Mouse (Mus musculus) neural tube, embryonic 12.5 days (tissue): ENCODE measurements around the gene Tcf12. TPM values are rescaled to one million over a fixed set of nuclear protein-coding genes. Genes with fewer than 3 reads are reported as not detected.

ENCODE experiments used
- ATAC-seq: fragments of 200-750 bp; cut with Nextera tagmentation; 2 replicates; pipeline ENCODE4 v1.8.0; 2017; ENCODE audit warnings: low read depth, mild to moderate bottlenecking, moderate TSS enrichment, moderate library complexity; ENCODE audit not compliant: low FRiP score
- H3K27ac ChIP-seq: fragments of 300-500 bp; sonication (generic); 2 replicates; pipeline ENCODE4 v1.5.1; 2016
- H3K27me3 ChIP-seq: fragments of 300-500 bp; sonication (generic); replicated peaks from 2 replicates; pipeline ENCODE4 v1.6.1; 2016; ENCODE audit warnings: mild to moderate bottlenecking
- H3K36me3 ChIP-seq: fragments of 300-500 bp; sonication (generic); 2 replicates; pipeline ENCODE4 v1.6.1; 2016; ENCODE audit warnings: mild to moderate bottlenecking
- H3K4me1 ChIP-seq: fragments of 300-500 bp; sonication (generic); 2 replicates; pipeline ENCODE4 v1.6.1; 2016
- H3K4me2 ChIP-seq: fragments of 300-500 bp; sonication (generic); replicated peaks from 2 replicates; pipeline ENCODE4 v1.6.1; 2016; ENCODE audit warnings: mild to moderate bottlenecking
- H3K4me3 ChIP-seq: fragments of 300-500 bp; sonication (generic); 2 replicates; pipeline ENCODE4 v1.5.1; 2016
- H3K9ac ChIP-seq: fragments of 300-500 bp; sonication (generic); 2 replicates; pipeline ENCODE4 v1.6.1; 2016; ENCODE audit warnings: mild to moderate bottlenecking
- H3K9me3 ChIP-seq: fragments of 300-500 bp; sonication (generic); 2 replicates; pipeline ENCODE4 v1.6.1; 2016; ENCODE audit warnings: mild to moderate bottlenecking
- WGBS: fragments of 180-500 bp; shearing (Covaris S2); methylation state at CpG from one replicate; pipeline ENCODE4 v1.1.7; 2016; 5-methylcytosine and 5-hydroxymethylcytosine counted together
- polyA plus RNA-seq: library from polyadenylated mRNA; unstranded; fragments of >200 nt; fragmentation: Nextera tagmentation; extraction: Ambion mirVana; gene quantifications from 2 replicates; pipeline ENCODE4 v1.2.1, GENCODE M21; 2016

Gene Tcf12
- polyA plus RNA-seq, 1 experiment from 2014 or later: 213 TPM

- no peak overlapping the region for H3K27ac ChIP-seq
- no peaks in the 10 kb centered on the region; the same call in 1 of the 2 replicates for H3K4me1 ChIP-seq
- no peaks in the 10 kb centered on the region for H3K36me3 ChIP-seq
- ATAC-seq: no peak
- no peak overlapping the region for H3K9ac ChIP-seq
- no peak overlapping the region for H3K4me2 ChIP-seq
- no peaks in the 10 kb centered on the region for H3K9me3 ChIP-seq
- H3K27me3 ChIP-seq: no peaks in the 10 kb centered on the region
- no peak overlapping the region for H3K4me3 ChIP-seq
Observed at GRCm38 (mm10) chr9:72076158-72076557, 35.5 kb downstream of the Tcf12 start.

GRCm38 (mm10) chr9:72066151-72066550 is 45.5 kb downstream of the Tcf12 start:
- Histone ChIP-seq H3K36me3 (no peaks in the 10 kb centered on the region), H3K4me3 (no peak overlapping the region), H3K4me1 (no peaks in the 10 kb centered on the region), H3K4me2 (no peak overlapping the region), H3K27me3 (no peaks in the 10 kb centered on the region), H3K9ac (no peak overlapping the region), H3K27ac (no peak overlapping the region), H3K9me3 (no peaks in the 10 kb centered on the region)
- ATAC-seq: no peak

DNA sequence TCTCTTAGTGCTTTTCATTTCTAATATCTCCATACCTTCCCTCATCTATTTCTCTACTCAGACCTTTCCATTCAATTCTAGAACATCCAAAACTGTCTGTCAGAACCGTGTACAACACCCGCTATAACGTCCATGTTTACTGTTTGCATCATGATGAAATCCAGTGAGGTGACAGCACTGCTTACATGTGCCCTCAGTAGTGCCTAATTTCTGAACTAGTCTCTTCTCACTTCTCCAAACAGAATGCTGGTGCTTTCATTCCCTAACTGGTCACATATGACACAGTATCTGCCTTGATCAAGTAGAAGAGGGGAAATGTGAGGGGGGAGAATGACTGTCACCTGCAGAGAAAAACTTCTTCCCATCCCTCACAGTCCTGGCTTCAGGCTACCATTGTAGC is 58.5 kb downstream of the Tcf12 start:
- no peaks in the 10 kb centered on the region for H3K27me3 ChIP-seq
- H3K9me3 ChIP-seq: no peaks in the 10 kb centered on the region
- ATAC-seq: no peak
- H3K36me3 ChIP-seq: no peaks in the 10 kb centered on the region
- H3K4me1 ChIP-seq: no peaks in the 10 kb centered on the region
- H3K4me2 ChIP-seq: no peak overlapping the region
- H3K27ac ChIP-seq: no peak overlapping the region
- no peak overlapping the region for H3K4me3 ChIP-seq
- no peak overlapping the region for H3K9ac ChIP-seq
- WGBS: 93% methylated on average over 3 of the region's 3 CpGs

GRCm38 (mm10) chr9:72040156-72040555 is 71.5 kb downstream of the Tcf12 start:
- Histone ChIP-seq H3K27me3 (no peaks in the 10 kb centered on the region), H3K9ac (no peak overlapping the region), H3K36me3 (no peaks in the 10 kb centered on the region), H3K4me3 (no peak overlapping the region), H3K4me2 (no peak overlapping the region), H3K9me3 (no peaks in the 10 kb centered on the region), H3K27ac (no peak overlapping the region), H3K4me1 (no peaks in the 10 kb centered on the region)
- no peak for ATAC-seq

- H3K36me3 ChIP-seq: no peaks in the 10 kb centered on the region
- H3K27ac ChIP-seq: no peak overlapping the region
- H3K4me3 ChIP-seq: no peak overlapping the region
- ATAC-seq: no peak
- 89% methylated on average over 2 of the region's 2 CpGs for WGBS
- H3K27me3 ChIP-seq: no peaks in the 10 kb centered on the region
- no peak overlapping the region for H3K9ac ChIP-seq
- no peak overlapping the region for H3K4me2 ChIP-seq
- H3K9me3 ChIP-seq: no peaks in the 10 kb centered on the region
- no peaks in the 10 kb centered on the region for H3K4me1 ChIP-seq
Observed at GRCm38 (mm10) chr9:72039369-72039768, 72.3 kb downstream of the Tcf12 start.

DNA sequence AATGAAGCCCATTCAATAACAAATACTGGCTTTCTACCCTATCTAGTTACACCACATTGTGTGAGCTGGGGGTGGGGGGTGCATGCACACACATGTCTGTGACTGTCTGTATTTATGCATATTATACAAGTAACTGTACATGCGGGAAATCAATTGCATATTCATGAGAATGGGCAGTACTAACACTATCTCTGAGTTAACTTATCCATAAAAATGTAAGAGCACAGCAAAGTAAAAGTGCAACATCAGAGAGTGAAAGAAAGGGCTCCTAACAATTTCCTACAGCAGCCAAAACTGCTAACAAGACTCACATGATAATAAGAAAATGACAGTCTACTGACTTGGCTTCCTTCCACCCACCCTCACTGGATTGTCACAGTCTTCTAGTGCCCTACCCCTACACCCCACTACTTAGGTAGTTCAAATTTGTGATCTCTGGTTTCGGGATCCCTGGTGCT is 74.6 kb downstream of the Tcf12 start:
- no peak overlapping the region for H3K27ac ChIP-seq
- no peaks in the 10 kb centered on the region for H3K36me3 ChIP-seq
- no peak for ATAC-seq
- no peaks in the 10 kb centered on the region for H3K27me3 ChIP-seq
- 86% methylated on average over 2 of the region's 2 CpGs for WGBS
- no peak overlapping the region for H3K4me3 ChIP-seq
- H3K9ac ChIP-seq: no peak overlapping the region
- H3K4me1 ChIP-seq: no peaks in the 10 kb centered on the region
- H3K4me2 ChIP-seq: no peak overlapping the region
- no peaks in the 10 kb centered on the region for H3K9me3 ChIP-seq

GRCm38 (mm10) chr9:72036257-72036656 is 75.4 kb downstream of the Tcf12 start:
- Histone ChIP-seq H3K4me2 (no peak overlapping the region), H3K4me3 (no peak overlapping the region), H3K36me3 (no peaks in the 10 kb centered on the region), H3K4me1 (no peaks in the 10 kb centered on the region), H3K9me3 (no peaks in the 10 kb centered on the region), H3K9ac (no peak overlapping the region), H3K27ac (no peak overlapping the region), H3K27me3 (no peaks in the 10 kb centered on the region)
- WGBS: 94% methylated on average over 3 of the region's 3 CpGs
- no peak for ATAC-seq

DNA sequence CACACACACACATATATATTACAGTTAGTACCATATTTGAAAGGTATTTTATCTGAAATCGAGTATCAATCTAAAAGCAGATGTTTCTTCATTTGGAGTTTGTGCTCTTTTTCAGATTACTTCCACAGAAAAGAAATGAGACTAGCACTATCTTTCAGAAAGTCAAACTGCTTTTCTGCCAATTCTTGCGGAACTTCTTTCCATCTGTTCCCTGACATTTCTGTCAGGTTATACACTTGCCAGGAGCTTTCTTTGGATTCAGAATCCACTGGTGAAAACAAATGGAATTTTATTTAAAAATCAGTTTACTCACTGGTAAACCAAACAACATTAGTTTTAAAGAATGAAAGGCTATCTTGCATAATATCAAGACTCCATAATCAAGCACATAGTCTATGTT is 78.4 kb downstream of the Tcf12 start:
- Histone ChIP-seq H3K9ac (no peak overlapping the region), H3K4me2 (no peak overlapping the region), H3K36me3 (no peaks in the 10 kb centered on the region), H3K27ac (no peak overlapping the region), H3K4me3 (no peak overlapping the region), H3K4me1 (no peaks in the 10 kb centered on the region), H3K27me3 (no peaks in the 10 kb centered on the region), H3K9me3 (no peaks in the 10 kb centered on the region)
- ATAC-seq: no peak
- 96% methylated on average over 2 of the region's 2 CpGs for whole genome bisulfite sequencing

DNA sequence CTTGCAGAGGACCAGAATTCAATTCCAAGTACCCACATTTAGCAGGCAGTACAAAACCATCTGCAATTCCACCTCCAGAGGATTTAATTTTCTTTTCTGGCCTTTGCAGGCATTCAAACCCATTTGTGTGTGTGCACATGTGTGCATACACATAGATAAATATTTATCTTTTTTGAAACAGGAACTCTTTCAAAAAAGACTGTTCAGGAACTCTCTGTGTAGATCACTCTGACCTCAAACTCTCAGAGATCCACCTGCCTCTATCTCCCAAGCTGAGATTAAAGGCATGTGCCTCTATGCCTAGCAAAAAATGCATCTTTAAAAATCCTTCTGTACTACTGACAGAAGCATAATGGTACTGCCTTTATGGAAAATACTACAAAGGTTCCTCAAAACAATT is 81.4 kb downstream of the Tcf12 start:
- H3K27me3 ChIP-seq: no peaks in the 10 kb centered on the region
- H3K4me3 ChIP-seq: no peak overlapping the region
- H3K9me3 ChIP-seq: no peaks in the 10 kb centered on the region
- H3K36me3 ChIP-seq: no peaks in the 10 kb centered on the region
- no peak for ATAC-seq
- no peak overlapping the region for H3K9ac ChIP-seq
- no peak overlapping the region for H3K27ac ChIP-seq
- no peaks in the 10 kb centered on the region for H3K4me1 ChIP-seq
- no peak overlapping the region for H3K4me2 ChIP-seq

- Histone ChIP-seq H3K9ac (no peak overlapping the region), H3K27me3 (no peaks in the 10 kb centered on the region), H3K4me3 (no peak overlapping the region), H3K36me3 (no peaks in the 10 kb centered on the region), H3K4me1 (no peaks in the 10 kb centered on the region), H3K4me2 (no peak overlapping the region), H3K9me3 (no peaks in the 10 kb centered on the region), H3K27ac (no peak overlapping the region)
- 66% methylated on average over 1 of the region's 1 CpGs for WGBS
- ATAC-seq: no peak
Observed at GRCm38 (mm10) chr9:72029601-72030000, 82.1 kb downstream of the Tcf12 start.

DNA sequence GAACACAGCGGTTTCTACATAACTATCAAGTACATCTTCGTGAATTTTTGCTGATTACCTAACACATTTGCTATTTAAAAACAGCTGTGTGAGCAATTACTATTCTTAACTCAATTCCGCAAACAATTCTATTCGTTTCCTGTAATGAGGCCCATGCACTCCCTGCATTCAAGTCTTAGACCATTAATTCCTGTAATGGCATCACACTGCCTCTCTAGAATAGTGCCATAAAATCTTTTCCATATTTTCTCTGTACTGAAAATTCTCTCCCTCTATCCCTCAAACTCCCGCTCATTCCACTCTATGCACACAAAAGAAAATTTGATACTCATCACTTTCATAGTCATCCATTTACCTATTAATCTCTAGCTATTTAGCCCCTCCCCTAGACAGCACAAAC is 88.4 kb downstream of the Tcf12 start:
- no peak for ATAC-seq
- no peak overlapping the region for H3K9ac ChIP-seq
- H3K27me3 ChIP-seq: no peaks in the 10 kb centered on the region
- no peak overlapping the region for H3K27ac ChIP-seq
- WGBS: 70% methylated on average over 5 of the region's 5 CpGs
- H3K4me1 ChIP-seq: no peaks in the 10 kb centered on the region
- no peak overlapping the region for H3K4me3 ChIP-seq
- H3K4me2 ChIP-seq: no peak overlapping the region
- no peaks in the 10 kb centered on the region for H3K9me3 ChIP-seq
- H3K36me3 ChIP-seq: no peaks in the 10 kb centered on the region

DNA sequence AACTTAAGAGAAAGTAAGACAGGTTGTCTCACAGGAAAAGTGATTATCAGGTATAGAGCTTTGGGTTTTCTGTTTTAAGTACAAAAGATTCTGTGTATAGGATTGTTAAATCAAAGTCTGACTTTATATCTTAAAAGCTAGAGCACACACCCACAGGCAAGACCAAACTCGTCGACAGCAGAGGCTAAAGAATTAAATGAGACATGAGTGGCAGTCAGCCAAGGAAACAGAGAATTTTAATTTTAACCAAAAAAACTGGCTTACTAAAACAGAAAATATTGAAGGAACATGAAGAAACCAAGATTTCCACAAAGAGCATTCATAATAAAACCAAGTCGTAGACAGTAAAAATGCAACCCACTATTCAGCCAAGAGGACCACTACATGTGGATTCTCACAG is 90.2 kb downstream of the Tcf12 start:
- ATAC-seq: no peak
- no peaks in the 10 kb centered on the region for H3K9me3 ChIP-seq
- no peak overlapping the region for H3K4me3 ChIP-seq
- 81% methylated on average over 3 of the region's 3 CpGs for WGBS
- H3K4me2 ChIP-seq: no peak overlapping the region
- no peaks in the 10 kb centered on the region for H3K4me1 ChIP-seq
- no peak overlapping the region for H3K27ac ChIP-seq
- no peak overlapping the region for H3K9ac ChIP-seq
- no peaks in the 10 kb centered on the region for H3K27me3 ChIP-seq
- no peaks in the 10 kb centered on the region for H3K36me3 ChIP-seq

DNA sequence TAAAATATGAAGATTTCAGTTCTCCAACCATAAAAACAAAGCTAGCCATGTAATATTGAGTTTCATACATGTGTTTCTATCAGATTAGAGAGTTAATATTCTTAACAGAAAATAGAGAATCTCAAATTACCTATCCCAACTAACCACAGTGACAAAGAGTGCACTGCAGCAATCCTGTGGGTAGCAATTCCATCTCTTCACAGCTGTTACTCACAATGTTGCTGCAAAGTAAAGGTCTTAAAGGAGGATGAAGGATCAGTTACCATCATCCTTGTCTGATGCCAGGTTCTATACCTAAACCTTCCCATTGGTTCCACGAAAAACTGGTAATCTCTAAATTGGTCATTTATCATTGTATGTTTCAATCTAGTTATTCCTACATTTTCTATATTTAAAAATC is 95.7 kb downstream of the Tcf12 start:
- no peak overlapping the region for H3K4me2 ChIP-seq
- no peak overlapping the region for H3K27ac ChIP-seq
- no peak overlapping the region for H3K4me3 ChIP-seq
- ATAC-seq: no peak
- H3K9ac ChIP-seq: no peak overlapping the region
- H3K27me3 ChIP-seq: no peaks in the 10 kb centered on the region
- 100% methylated on average over 1 of the region's 1 CpGs for WGBS
- no peaks in the 10 kb centered on the region; the same call in 1 of the 2 replicates for H3K36me3 ChIP-seq
- no peaks in the 10 kb centered on the region for H3K4me1 ChIP-seq
- no peaks in the 10 kb centered on the region for H3K9me3 ChIP-seq
